Mouse (Mus musculus): ENCODE data around the gene Spindoc.

Spindoc gene

GRCm38 (mm10) chr19:7335656-7336055 lies 47.1 kb downstream of the Spindoc start:
- DNase-seq (ENCODE audit: low read depth), result no peak

GRCm38 (mm10) chr19:7334049-7334448 lies 48.7 kb downstream of the Spindoc start:
- no peak for DNase-seq (ENCODE audit: low read depth)

- DNase-seq (ENCODE audit: low read depth), result no peak
Measured at GRCm38 (mm10) chr19:7321391-7321790, 61.4 kb downstream of the Spindoc start.

- no peak for DNase-seq (ENCODE audit: low read depth)
Measured at GRCm38 (mm10) chr19:7320181-7320580, 62.6 kb downstream of the Spindoc start.

- DNase-seq (ENCODE audit: low read depth), result no peak
Measured at GRCm38 (mm10) chr19:7317716-7318115, 65.1 kb downstream of the Spindoc start.

GRCm38 (mm10) chr19:7316822-7317221 lies 66.0 kb downstream of the Spindoc start:
- DNase-seq (ENCODE audit: low read depth), result no peak

GRCm38 (mm10) chr19:7315587-7315984 lies 67.2 kb downstream of the Spindoc start:
- DNase-seq (ENCODE audit: low read depth), result peak; percentile 29

GRCm38 (mm10) chr19:7314976-7315586 lies 67.7 kb downstream of the Spindoc start:
- DNase-seq (ENCODE audit: low read depth), result peak; percentile 64

- DNase-seq (ENCODE audit: low read depth), result no peak
Measured at GRCm38 (mm10) chr19:7313660-7314059, 69.1 kb downstream of the Spindoc start.

GRCm38 (mm10) chr19:7311306-7311705 lies 71.5 kb downstream of the Spindoc start:
- no peak for DNase-seq (ENCODE audit: low read depth)

- no peak for DNase-seq (ENCODE audit: low read depth)
Measured at GRCm38 (mm10) chr19:7310704-7311103, 72.1 kb downstream of the Spindoc start.

GRCm38 (mm10) chr19:7309738-7310330 lies 73.0 kb downstream of the Spindoc start:
- DNase-seq (ENCODE audit: low read depth), result no peak

- DNase-seq (ENCODE audit: low read depth), result no peak
Measured at GRCm38 (mm10) chr19:7307995-7308770, 74.6 kb downstream of the Spindoc start.

GRCm38 (mm10) chr19:7306968-7307367 lies 75.8 kb downstream of the Spindoc start:
- DNase-seq (ENCODE audit: low read depth), result peak; percentile 90

GRCm38 (mm10) chr19:7305380-7306310 lies 77.1 kb downstream of the Spindoc start:
- no peak for DNase-seq (ENCODE audit: low read depth)

- DNase-seq (ENCODE audit: low read depth), result no peak
Measured at GRCm38 (mm10) chr19:7304801-7305200, 78.0 kb downstream of the Spindoc start.
